Mouse (Mus musculus) cerebellum, postnatal 10 days (tissue): Measurements from ENCODE around the gene Naif1.
A peak's percentile ranks its signal among the peaks of the same experiment; 100 is the strongest.

ENCODE experiments used
- DNase-seq, 2 experiments: peaks; one replicate each; pipeline ENCODE4 v3.0.0; 2021; ENCODE audit warnings: mixed read lengths in 2 of 2

The Naif1 gene

DNA sequence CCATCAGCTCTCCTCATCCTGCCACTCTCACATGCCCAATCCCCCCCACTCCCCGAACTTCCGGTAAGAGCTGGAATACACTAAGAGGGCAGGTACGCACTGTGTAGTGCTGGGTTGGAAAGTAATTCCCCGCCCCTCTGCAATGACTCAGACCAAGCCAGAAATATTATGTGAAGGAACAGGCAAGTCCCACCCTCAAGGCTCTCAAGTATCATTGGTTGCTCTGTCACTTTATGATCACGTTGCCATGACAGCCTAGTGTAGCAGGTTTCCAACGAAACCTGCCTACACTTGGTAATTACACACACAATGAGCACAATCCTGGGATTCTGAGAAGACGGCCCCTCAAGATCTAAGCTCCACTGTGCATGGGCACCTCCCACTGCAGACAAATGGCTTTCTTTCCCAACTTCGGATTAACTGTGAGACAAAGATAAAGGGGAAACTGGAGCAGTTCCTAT is 22.0 kb upstream of the Naif1 start:
- no peak for DNase-seq

- DNase-seq = no peak
Measured at GRCm38 (mm10) chr2:32429215-32429891, 20.9 kb upstream of the Naif1 start.

GRCm38 (mm10) chr2:32430701-32431676 is 19.3 kb upstream of the Naif1 start:
- peak; percentile 91 to 94 for DNase-seq

DNA sequence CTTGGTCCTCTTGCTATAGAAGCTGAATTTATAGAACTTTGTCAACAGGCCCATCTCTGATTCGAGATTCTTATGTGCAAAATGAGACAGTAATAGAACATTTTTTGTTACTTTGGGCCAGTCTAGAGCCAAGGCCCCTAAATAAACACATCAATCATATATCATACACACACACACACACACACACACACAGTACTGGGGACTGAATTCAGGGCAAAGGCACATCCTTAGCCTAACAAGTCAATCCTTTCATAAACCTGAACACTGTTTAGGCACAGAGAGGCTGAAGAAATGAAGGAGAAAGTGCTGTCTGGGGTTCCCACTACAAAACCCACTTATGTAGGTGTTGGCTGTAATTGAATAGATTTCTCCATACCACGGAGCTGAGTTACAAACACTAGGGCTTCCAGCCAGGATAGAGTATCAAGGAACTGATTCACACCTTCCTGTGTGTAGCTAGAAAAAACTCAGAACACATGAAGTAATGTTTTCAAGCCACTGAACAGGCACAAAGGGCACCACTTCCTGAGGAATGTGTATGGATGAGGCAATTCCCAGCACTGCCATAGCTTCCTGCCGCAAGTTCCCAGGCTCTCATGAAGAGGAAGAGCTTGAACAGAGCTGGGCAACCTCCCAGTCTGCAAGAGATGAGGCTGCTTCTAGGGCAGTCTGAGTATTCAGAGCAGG is 13.4 kb upstream of the Naif1 start:
- DNase-seq = no peak

DNA sequence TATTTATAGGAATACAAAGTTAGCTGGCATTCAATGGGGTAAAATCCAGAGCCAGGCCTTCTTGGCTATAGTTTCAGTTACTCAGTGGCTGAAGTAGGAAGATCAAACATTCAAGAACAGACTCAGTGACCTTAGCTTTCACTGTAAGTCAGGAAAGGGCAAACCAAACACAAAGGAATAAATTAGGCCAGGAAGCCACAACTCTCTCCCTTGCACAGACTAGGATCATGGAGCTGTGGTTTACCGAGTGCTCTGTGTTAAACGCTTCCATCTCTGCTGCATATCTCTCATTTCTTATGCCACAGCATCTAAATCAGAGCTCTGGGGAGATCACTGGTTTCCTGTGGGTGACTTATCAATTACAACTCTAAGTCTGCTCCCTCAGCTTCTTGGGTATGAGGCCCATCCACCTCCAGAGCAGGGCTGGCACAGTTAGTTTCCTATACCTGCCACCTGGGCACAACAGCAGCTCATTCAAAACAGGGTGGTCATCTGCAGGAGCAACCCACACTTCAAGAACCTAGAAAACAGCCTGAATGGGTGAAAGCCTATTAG is 12.6 kb upstream of the Naif1 start:
- no peak for DNase-seq

DNA sequence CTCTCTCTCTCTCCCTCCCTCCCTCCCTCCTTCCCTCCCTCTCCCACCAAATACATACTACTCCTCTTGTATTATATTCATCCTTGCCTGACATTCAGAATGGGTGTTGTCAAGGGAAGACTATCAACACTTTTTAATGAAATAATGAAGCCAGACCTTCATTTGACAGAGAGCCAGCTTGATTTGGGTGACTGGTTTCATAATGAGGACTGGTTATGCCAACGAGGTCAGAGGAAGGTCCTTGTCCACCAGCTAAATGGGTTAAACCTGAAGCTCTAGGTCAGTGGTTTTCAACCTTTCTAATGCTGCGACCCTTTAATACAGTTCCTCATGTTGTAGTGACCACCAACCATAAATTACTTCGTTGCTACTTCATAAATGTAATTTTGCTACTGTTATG is 11.5 kb upstream of the Naif1 start:
- no peak for DNase-seq

DNA sequence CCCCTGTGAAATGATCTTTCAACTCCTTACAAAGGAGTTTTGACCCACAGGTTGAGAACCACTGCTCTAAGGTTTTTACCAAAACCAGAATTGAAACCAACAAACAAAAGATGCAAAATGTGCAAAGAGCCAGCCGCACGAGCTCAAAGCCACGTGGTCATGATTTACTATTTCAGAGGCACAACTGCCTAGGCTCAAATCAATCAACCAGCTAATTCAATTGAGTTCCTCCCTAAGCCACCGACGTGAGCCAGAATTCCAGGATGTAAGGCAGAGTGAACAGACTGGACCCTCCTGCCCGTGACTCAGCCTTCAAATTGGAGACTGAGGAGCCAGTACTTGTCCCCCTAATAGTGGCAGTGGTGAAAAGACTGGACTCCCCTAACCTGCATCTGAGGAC is 11.1 kb upstream of the Naif1 start:
- peak in 1 of 2 experiments; percentile 22 for DNase-seq

DNA sequence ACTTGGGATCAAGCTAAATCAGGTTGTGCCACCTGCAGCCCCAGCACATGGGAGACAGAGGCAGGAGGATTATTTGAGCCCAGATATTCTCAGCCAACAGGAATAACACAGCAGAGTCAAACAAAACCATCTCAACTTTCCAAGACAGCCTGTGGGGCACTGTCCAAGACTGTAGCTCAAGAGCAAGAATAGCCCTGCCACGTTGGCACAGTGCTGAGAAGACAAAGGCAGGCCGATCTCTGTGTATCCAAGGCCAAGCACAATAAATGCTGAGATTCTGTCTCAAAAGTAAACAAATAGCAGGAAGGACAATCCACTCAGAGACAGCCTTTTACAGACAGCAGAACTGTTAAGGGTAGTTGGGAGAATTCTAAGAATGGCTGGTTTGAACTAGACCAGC is 10.1 kb upstream of the Naif1 start:
- no peak for DNase-seq

- DNase-seq = no peak
Measured at GRCm38 (mm10) chr2:32440632-32441031, 9.6 kb upstream of the Naif1 start.

DNA sequence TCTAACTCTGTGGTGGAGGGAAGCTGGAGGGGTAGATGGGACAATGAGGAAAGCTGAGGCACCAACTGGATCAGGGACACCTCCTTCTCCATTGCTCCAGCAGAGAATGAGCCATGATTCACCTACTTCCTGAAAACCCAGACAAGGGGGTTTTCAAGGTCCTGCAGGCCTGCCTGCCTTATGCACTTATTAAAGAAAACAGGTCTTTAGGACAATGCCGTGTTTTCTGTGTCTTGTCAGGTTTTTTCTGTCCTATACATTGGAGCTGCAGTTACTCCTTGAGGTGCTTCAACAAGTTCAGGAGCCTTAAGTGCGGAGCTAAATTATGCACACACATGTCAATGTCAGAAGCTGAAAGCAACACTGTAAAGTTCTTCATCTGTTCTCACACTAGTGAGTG is 8.7 kb upstream of the Naif1 start:
- no peak for DNase-seq

DNA sequence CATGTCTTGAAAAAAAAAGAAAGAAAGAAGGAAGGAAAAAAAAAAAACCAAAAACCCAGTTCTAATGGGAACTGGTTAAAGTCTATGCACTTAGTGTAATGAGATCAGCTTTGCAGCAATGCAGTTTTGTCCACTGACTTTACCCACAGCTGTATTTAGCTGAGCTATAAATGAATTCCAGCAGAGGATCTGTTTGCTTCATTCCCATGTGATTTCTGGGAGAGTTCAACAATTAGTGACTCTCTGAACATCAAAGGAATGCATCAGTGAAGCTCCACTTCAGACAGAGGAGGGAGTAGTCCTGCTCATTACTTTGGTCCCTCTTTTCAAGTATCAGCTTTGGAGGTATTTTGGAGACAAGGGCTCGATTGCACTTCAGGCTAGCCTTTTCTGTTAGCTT is 4.7 kb upstream of the Naif1 start:
- DNase-seq = no peak

GRCm38 (mm10) chr2:32447264-32447936 is 2.9 kb upstream of the Naif1 start:
- DNase-seq = no peak

DNA sequence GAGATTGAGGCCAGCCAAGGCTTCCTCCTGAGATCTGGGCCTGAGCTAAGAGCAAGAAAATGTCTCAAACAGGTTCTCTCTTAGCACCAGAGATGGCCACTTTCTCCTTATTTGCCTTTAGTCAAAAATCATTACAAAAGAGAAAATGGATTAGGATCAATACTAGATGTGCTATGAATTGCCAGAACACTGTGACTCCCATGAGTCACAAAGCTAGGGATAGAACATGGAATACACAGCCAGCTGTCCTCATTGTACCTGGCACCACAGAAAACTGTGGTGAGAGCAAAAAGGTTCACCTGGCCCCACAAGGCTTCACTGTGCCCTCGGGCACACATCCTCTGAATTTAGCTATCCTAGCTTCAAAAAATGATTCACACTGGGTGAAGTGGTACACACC is 1.8 kb upstream of the Naif1 start:
- no peak for DNase-seq

GRCm38 (mm10) chr2:32450881-32451844 is 906 bp downstream of the Naif1 start, which contains the start of gene Slc25a25:
TSS of gene Slc25a25 (minus strand) at chr2:32451445.
- DNase-seq = peak; percentile 100

DNA sequence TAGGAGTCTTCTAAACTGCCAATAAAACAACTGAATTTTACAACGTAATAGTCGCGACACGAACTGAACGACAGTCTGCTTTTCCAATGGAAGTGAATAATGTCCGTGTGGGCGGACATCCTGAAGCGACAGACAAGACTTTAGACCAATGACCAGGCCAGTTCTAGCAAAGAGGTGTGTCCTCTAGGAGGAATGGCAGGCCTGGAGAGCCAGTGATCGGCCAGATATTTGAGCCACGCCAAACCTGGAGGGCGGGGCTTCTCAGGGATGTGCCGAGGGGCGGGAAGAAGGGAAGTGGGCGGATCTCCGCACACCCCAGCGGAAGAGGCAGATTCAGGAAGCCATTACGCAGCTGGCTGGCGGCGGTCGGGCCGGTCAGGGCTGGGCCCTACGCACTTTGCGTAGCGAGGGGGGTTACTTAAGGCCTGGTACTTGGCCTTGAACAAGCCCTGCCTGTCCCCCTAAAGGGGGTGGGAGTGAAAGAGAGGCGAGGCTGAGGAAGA is 1.7 kb downstream of the Naif1 start:
- peak; percentile 99 for DNase-seq

GRCm38 (mm10) chr2:32452441-32452971 is 2.2 kb downstream of the Naif1 start:
- peak; percentile 47 to 50 for DNase-seq

- DNase-seq = no peak
Measured at GRCm38 (mm10) chr2:32453641-32454303, 3.5 kb downstream of the Naif1 start.

DNA sequence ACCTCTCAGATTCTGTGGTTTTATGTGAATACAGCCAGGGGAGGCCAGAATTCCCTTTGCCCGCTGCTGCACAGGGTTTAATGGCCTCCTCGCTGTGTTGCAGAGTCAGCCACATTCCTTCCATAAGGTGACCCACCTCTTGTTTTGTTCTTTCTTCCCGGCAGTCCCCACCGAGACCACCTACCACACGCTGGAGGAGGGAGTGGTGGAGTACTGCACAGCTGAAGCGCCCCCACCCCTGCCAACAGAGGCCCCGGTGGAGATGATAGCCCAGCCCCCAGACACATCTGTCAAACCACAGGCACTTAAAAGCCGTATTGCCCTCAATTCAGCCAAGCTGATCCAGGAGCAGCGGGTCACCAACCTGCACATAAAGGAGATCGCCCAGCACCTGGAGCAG is 4.4 kb downstream of the Naif1 start:
- no peak for DNase-seq

DNA sequence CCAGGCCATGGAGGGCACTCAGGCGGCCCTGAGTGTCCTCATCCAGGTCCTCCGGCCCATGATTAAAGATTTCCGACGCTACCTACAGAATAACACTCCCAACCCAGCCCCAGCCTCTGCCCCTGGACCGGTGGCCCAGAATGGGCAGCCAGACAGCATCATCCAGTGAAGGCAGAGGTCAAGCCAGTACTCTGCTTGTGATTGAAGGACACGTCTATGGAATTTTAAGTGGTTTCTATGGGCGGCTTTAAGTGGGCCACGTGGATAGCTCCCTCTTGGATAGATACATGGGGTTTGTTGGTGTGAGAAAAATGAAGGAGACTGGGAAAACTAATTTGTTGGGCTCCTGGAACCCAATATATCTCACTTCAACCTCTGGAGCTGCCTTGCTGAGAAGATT is 4.8 kb downstream of the Naif1 start:
- DNase-seq = no peak

DNA sequence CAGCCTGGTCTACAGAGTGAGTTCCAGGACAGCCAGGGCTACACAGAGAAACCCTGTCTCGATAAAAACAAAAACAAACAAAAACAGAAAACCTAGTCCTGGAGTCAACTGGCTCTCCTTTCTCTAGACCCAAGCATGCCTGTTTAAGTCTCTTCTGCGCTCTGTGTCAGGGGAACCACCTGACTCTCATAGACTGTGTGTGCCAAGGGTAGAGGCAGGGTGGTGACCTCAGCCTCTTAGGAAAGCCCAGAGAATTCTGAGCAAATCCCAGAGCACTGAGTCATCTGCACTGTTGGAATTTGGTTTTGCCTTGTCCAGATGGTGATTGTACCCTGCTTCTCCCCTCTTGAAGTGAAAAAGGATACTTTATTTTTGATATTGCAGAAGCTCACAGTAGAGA is 8.0 kb downstream of the Naif1 start:
- DNase-seq = no peak
